In the genomic region with DNA sequence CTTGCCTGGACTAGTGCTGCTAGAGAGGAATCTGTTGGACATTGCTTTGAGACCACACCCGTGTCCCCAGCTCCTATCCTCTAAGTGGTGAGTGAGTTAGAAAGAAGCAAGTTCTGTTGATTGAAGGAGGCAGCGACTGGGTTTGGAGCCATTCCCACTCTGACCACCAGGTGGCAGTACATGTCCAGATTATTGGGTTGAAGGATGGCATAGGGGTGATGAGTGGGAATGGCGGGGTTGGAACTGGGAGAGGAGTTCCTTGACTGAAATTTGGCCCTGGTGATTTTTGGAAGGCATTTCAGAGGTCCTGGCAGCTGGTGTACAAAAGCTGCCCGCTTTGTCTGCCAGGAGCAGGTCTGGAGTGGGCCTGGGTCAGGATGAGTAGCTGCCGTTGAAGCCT, we compare ENCODE assay signal across 8 mouse cellular contexts. TPM values are rescaled to one million over a fixed set of nuclear protein-coding genes. Genes with fewer than 3 reads are reported as not detected.
DNase-seq lines count a peak whose midpoint lies in the region; ATAC-seq and TF ChIP-seq lines count a peak whose summit lies in the region.

No protein-coding gene starts in this region.

- TF ChIP-seq CTCF in intestine, postnatal 0 days (IDR thresholded peaks at IDR 0.05; ENCODE audit: low read depth) = peak; percentile 92
- TF ChIP-seq CTCF in liver, adult 2 months (IDR thresholded peaks at IDR 0.05; ENCODE audit: low read depth, low read length) = peak; percentile 82

- no peaks in the 10 kb centered on the region for H3K36me3 ChIP-seq in intestine, postnatal 0 days (ENCODE audit: control insufficient read depth, insufficient read depth)
- no peaks in the 10 kb centered on the region for H3K36me3 ChIP-seq in intestine, embryonic 15.5 days
- no peaks in the 10 kb centered on the region for H3K36me3 ChIP-seq in forebrain, embryonic 13.5 days (ENCODE audit: poor library complexity, severe bottlenecking)
- no peaks in the 10 kb centered on the region for H3K36me3 ChIP-seq in hindbrain, embryonic 16.5 days (ENCODE audit: control insufficient read depth, insufficient read depth, low read length)
- no peaks in the 10 kb centered on the region for H3K36me3 ChIP-seq in liver, adult 2 months (ENCODE audit: control insufficient read depth, insufficient read depth, low read length)
- no peaks in the 10 kb centered on the region for H3K36me3 ChIP-seq in splenic B cell, adult 2 months (ENCODE audit: control insufficient read depth, insufficient read depth, low read length, poor library complexity, severe bottlenecking)

- H3K4me3 ChIP-seq in intestine, postnatal 0 days (ENCODE audit: low read depth, low read length) = no peak overlapping the region
- H3K4me3 ChIP-seq in intestine, embryonic 15.5 days (replicated peaks) = no peak overlapping the region
- no peak overlapping the region for H3K4me3 ChIP-seq in forebrain, embryonic 13.5 days
- no peak overlapping the region for H3K4me3 ChIP-seq in hindbrain, embryonic 16.5 days (ENCODE audit: low read length)
- no peak overlapping the region for H3K4me3 ChIP-seq in liver, adult 2 months (ENCODE audit: insufficient read depth, low read depth, low read length)

- no peaks in the 10 kb centered on the region for H3K9me3 ChIP-seq in intestine, postnatal 0 days (ENCODE audit: control insufficient read depth)
- no peaks in the 10 kb centered on the region for H3K9me3 ChIP-seq in intestine, embryonic 15.5 days
- H3K9me3 ChIP-seq in forebrain, embryonic 13.5 days (replicated peaks) = no peaks in the 10 kb centered on the region
- H3K9me3 ChIP-seq in hindbrain, embryonic 16.5 days (ENCODE audit: control insufficient read depth, low read length) = no peaks in the 10 kb centered on the region

- WGBS in intestine, postnatal 0 days = 25% methylated on average over 5 of the region's 5 CpGs
- WGBS in intestine, embryonic 15.5 days = 21% methylated on average over 5 of the region's 5 CpGs
- WGBS in forebrain, embryonic 13.5 days = 19% methylated on average over 5 of the region's 5 CpGs
- WGBS in hindbrain, embryonic 16.5 days = 9% methylated on average over 5 of the region's 5 CpGs
- 35% methylated on average over 5 of the region's 5 CpGs for WGBS in liver, adult 2 months

- no peak for TF ChIP-seq POLR2A in liver, adult 2 months (IDR thresholded peaks at IDR 0.05; ENCODE audit: extremely low read depth, insufficient read depth, low read length)

- no peaks in the 10 kb centered on the region for H3K79me2 ChIP-seq in liver, adult 2 months (ENCODE audit: control insufficient read depth, insufficient read depth, low read length)

- ATAC-seq in intestine, postnatal 0 days = no peak
- no peak for ATAC-seq in intestine, embryonic 15.5 days
- peak; percentile 67; the same call in 1 of the 2 replicates for ATAC-seq in forebrain, embryonic 13.5 days
- ATAC-seq in hindbrain, embryonic 16.5 days = peak; percentile 43; the same call in 1 of the 2 replicates

- H3K9ac ChIP-seq in intestine, postnatal 0 days (ENCODE audit: low read depth, low read length) = no peak overlapping the region
- no peak overlapping the region for H3K9ac ChIP-seq in intestine, embryonic 15.5 days
- no peak overlapping the region for H3K9ac ChIP-seq in forebrain, embryonic 13.5 days
- H3K9ac ChIP-seq in hindbrain, embryonic 16.5 days (ENCODE audit: low read depth, low read length) = no peak overlapping the region
- no peak overlapping the region for H3K9ac ChIP-seq in liver, adult 2 months (ENCODE audit: low read depth, low read length)

- H3K27ac ChIP-seq in intestine, postnatal 0 days (ENCODE audit: low read depth, low read length) = no peak overlapping the region
- no peak overlapping the region for H3K27ac ChIP-seq in intestine, embryonic 15.5 days
- no peak overlapping the region for H3K27ac ChIP-seq in forebrain, embryonic 13.5 days
- H3K27ac ChIP-seq in hindbrain, embryonic 16.5 days (ENCODE audit: low read depth, low read length) = no peak overlapping the region
- no peak overlapping the region for H3K27ac ChIP-seq in liver, adult 2 months (replicated peaks; ENCODE audit: insufficient read depth, low read depth, low read length)

- H3K4me1 ChIP-seq in intestine, postnatal 0 days (replicated peaks; ENCODE audit: control insufficient read depth, insufficient read depth, low read length) = no peaks in the 10 kb centered on the region
- H3K4me1 ChIP-seq in intestine, embryonic 15.5 days (replicated peaks) = no peaks in the 10 kb centered on the region
- H3K4me1 ChIP-seq in forebrain, embryonic 13.5 days = peaks cover 10% of the 10 kb centered on the region; the same call in 1 of the 2 replicates
- H3K4me1 ChIP-seq in hindbrain, embryonic 16.5 days (ENCODE audit: control insufficient read depth, insufficient read depth, low read depth, low read length) = peaks cover 9% of the 10 kb centered on the region
- no peaks in the 10 kb centered on the region for H3K4me1 ChIP-seq in liver, adult 2 months (ENCODE audit: control insufficient read depth, insufficient read depth, low read length)

- H3K27me3 ChIP-seq in intestine, postnatal 0 days (replicated peaks; ENCODE audit: control insufficient read depth, insufficient read depth, low read length) = peaks cover 4% of the 10 kb centered on the region; the same call in 1 of the 2 replicates
- peaks cover 3% of the 10 kb centered on the region; the same call in 1 of the 2 replicates for H3K27me3 ChIP-seq in intestine, embryonic 15.5 days (replicated peaks)
- peaks cover 16% of the 10 kb centered on the region for H3K27me3 ChIP-seq in forebrain, embryonic 13.5 days
- no peaks in the 10 kb centered on the region; the same call in 1 of the 2 replicates for H3K27me3 ChIP-seq in hindbrain, embryonic 16.5 days (replicated peaks; ENCODE audit: control insufficient read depth, insufficient read depth, low read length)
- no peaks in the 10 kb centered on the region for H3K27me3 ChIP-seq in liver, adult 2 months (ENCODE audit: control insufficient read depth, insufficient read depth, low read length)
- H3K27me3 ChIP-seq in splenic B cell, adult 2 months (ENCODE audit: control insufficient read depth, insufficient read depth, low read length, poor library complexity, severe bottlenecking) = 0 out of 2 replicates have a peak, but pooled peaks cover 2% of the 10 kb centered on the region

- peak; percentile 73 for DNase-seq in c-Kit-positive CD71-positive TER-119-positive erythroid progenitor cells, embryonic 14.5 days (ENCODE audit: low spot score)
- DNase-seq in liver, adult 2 months (ENCODE audit: extremely low read depth, low read depth, low spot score) = peak; percentile 28
- peak; percentile 83 for DNase-seq in naive thymus-derived CD4-positive, alpha-beta T cell, adult 2 months (ENCODE audit: low read depth)
- peak; percentile 76 for DNase-seq in splenic B cell, adult 2 months (ENCODE audit: low read depth, low spot score)

- H3K4me2 ChIP-seq in intestine, postnatal 0 days (replicated peaks; ENCODE audit: low read depth) = no peak overlapping the region
- H3K4me2 ChIP-seq in intestine, embryonic 15.5 days (replicated peaks) = no peak overlapping the region
- H3K4me2 ChIP-seq in forebrain, embryonic 13.5 days = no peak overlapping the region
- no peak overlapping the region for H3K4me2 ChIP-seq in hindbrain, embryonic 16.5 days (ENCODE audit: low read length)

RNA-seq across cellular contexts. Expression of gene 6430571L13Rik, which starts 17.2 kb away (rescaled TPM):
- 0.14 and 0.20 TPM in 2 replicates for polyA plus RNA-seq in intestine, postnatal 0 days (2015; fragmentation: Nextera tagmentation; extraction: Ambion mirVana)
- 0.28 and 0.40 TPM in 2 replicates for polyA plus RNA-seq in intestine, embryonic 15.5 days (2015; fragmentation: Nextera tagmentation; extraction: Ambion mirVana)
- polyA plus RNA-seq in forebrain, embryonic 13.5 days (2015; fragmentation: Nextera tagmentation; extraction: Ambion mirVana) = 3.1 and 3.2 TPM in 2 replicates
- polyA plus RNA-seq in hindbrain, embryonic 16.5 days (2015; fragmentation: Nextera tagmentation; extraction: Ambion mirVana) = 9.8 and 11.4 TPM in 2 replicates
- 0.46 and 0.67 TPM in 2 replicates for total RNA-seq in liver, adult 2 months (2014; rRNA removed)
- polyA plus RNA-seq in liver, adult 2 months (2012; rRNA removed) = 1.2 and 1.6 TPM in 2 replicates

RNA-seq across cellular contexts. Expression of gene Hemk1, which starts 19.5 kb away (rescaled TPM):
- polyA plus RNA-seq in intestine, postnatal 0 days (2015; fragmentation: Nextera tagmentation; extraction: Ambion mirVana) = 5.9 and 8.2 TPM in 2 replicates
- polyA plus RNA-seq in intestine, embryonic 15.5 days (2015; fragmentation: Nextera tagmentation; extraction: Ambion mirVana) = 9.0 and 11.1 TPM in 2 replicates
- 13.3 and 13.9 TPM in 2 replicates for polyA plus RNA-seq in forebrain, embryonic 13.5 days (2015; fragmentation: Nextera tagmentation; extraction: Ambion mirVana)
- polyA plus RNA-seq in hindbrain, embryonic 16.5 days (2015; fragmentation: Nextera tagmentation; extraction: Ambion mirVana) = 17.5 and 18.7 TPM in 2 replicates
- 14.4 and 18.4 TPM in 2 replicates for total RNA-seq in liver, adult 2 months (2014; rRNA removed)
- polyA plus RNA-seq in liver, adult 2 months (2012; rRNA removed) = 19.6 and 28.1 TPM in 2 replicates

RNA-seq across cellular contexts. Expression of gene Cacna2d2, which starts 41.8 kb away (rescaled TPM):
- polyA plus RNA-seq in intestine, postnatal 0 days (2015; fragmentation: Nextera tagmentation; extraction: Ambion mirVana) = 0.14 and 0.22 TPM in 2 replicates
- polyA plus RNA-seq in intestine, embryonic 15.5 days (2015; fragmentation: Nextera tagmentation; extraction: Ambion mirVana) = 0.29 and 0.34 TPM in 2 replicates
- 3.3 and 4.5 TPM in 2 replicates for polyA plus RNA-seq in forebrain, embryonic 13.5 days (2015; fragmentation: Nextera tagmentation; extraction: Ambion mirVana)
- 8.1 and 9.0 TPM in 2 replicates for polyA plus RNA-seq in hindbrain, embryonic 16.5 days (2015; fragmentation: Nextera tagmentation; extraction: Ambion mirVana)
- total RNA-seq in liver, adult 2 months (2014; rRNA removed) = not detected in 2 replicates
- not detected in 2 replicates for polyA plus RNA-seq in liver, adult 2 months (2012; rRNA removed)

Comparison
In these comparisons a context has a peak if more than half of its experiments do, and no peak if none do; other contexts are left out.
1. ATAC-seq: peak in forebrain, embryonic 13.5 days (single experiment) and hindbrain, embryonic 16.5 days (single experiment); none in intestine, postnatal 0 days (single experiment) and intestine, embryonic 15.5 days (single experiment).
2. DNase-seq: peak in every context shown above with its lines; median percentile 83 in naive thymus-derived CD4-positive, alpha-beta T cell, adult 2 months; 76 in splenic B cell, adult 2 months; 73 in c-Kit-positive CD71-positive TER-119-positive erythroid progenitor cells, embryonic 14.5 days; 28 in liver, adult 2 months.